Mouse (Mus musculus): ENCODE data around the gene Slc2a3. TPM values are rescaled to one million over a fixed set of nuclear protein-coding genes. Genes with fewer than 3 reads are reported as not detected.

Slc2a3 gene
- 100 to 1,000 TPM; 110 to 121 TPM for total RNA-seq (2021)

- DNase-seq, result peak; percentile 65 to 71
These were observed at the start of gene Slc2a3 for GRCm38 (mm10) chr6:122801301-122801800. Gene Slc2a3 (minus strand): TSS chr6:122801640.

- DNase-seq, result no peak
These were observed 42.3 kb upstream of the Slc2a3 start for GRCm38 (mm10) chr6:122843759-122844158.

- DNase-seq, result no peak
These were observed 36.1 kb upstream of the Slc2a3 start for GRCm38 (mm10) chr6:122837539-122837938.

- no peak for DNase-seq
These were observed 35.5 kb upstream of the Slc2a3 start for GRCm38 (mm10) chr6:122836974-122837373.

GRCm38 (mm10) chr6:122834365-122834764 lies 32.9 kb upstream of the Slc2a3 start:
- DNase-seq, result no peak

GRCm38 (mm10) chr6:122832880-122833279 lies 31.4 kb upstream of the Slc2a3 start:
- no peak for DNase-seq

GRCm38 (mm10) chr6:122828086-122828485 lies 26.6 kb upstream of the Slc2a3 start:
- DNase-seq, result no peak

GRCm38 (mm10) chr6:122825923-122826742 lies 24.7 kb upstream of the Slc2a3 start:
- peak; percentile 70 to 75 for DNase-seq

GRCm38 (mm10) chr6:122825166-122825565 lies 23.7 kb upstream of the Slc2a3 start:
- no peak for DNase-seq

- no peak for DNase-seq
These were observed 22.6 kb upstream of the Slc2a3 start for GRCm38 (mm10) chr6:122824086-122824485.

GRCm38 (mm10) chr6:122821822-122822221 lies 20.4 kb upstream of the Slc2a3 start:
- DNase-seq, result no peak

- DNase-seq, result no peak
These were observed 19.6 kb upstream of the Slc2a3 start for GRCm38 (mm10) chr6:122820799-122821650.

GRCm38 (mm10) chr6:122820071-122820798 lies 18.8 kb upstream of the Slc2a3 start:
- DNase-seq, result peak; percentile 32 to 44

GRCm38 (mm10) chr6:122819306-122820070 lies 18.0 kb upstream of the Slc2a3 start, which contains the start of gene Foxj2:
Gene Foxj2 (plus strand): TSS chr6:122819914.
- DNase-seq, result peak; percentile 68 to 70

- DNase-seq, result no peak
These were observed 12.2 kb upstream of the Slc2a3 start for GRCm38 (mm10) chr6:122813640-122814039.

- DNase-seq, result no peak
These were observed 11.3 kb upstream of the Slc2a3 start for GRCm38 (mm10) chr6:122812716-122813115.

- DNase-seq, result no peak
These were observed 10.5 kb upstream of the Slc2a3 start for GRCm38 (mm10) chr6:122811771-122812600.

GRCm38 (mm10) chr6:122811280-122811652 lies 9.8 kb upstream of the Slc2a3 start:
- peak; percentile 92 to 93 for DNase-seq

- peak; percentile 96 to 98 for DNase-seq
These were observed 9.3 kb upstream of the Slc2a3 start for GRCm38 (mm10) chr6:122810615-122811279.

- DNase-seq, result no peak
These were observed 8.7 kb upstream of the Slc2a3 start for GRCm38 (mm10) chr6:122810022-122810614.
